Mouse (Mus musculus): ENCODE measurements around the gene Celsr1.

DNA sequence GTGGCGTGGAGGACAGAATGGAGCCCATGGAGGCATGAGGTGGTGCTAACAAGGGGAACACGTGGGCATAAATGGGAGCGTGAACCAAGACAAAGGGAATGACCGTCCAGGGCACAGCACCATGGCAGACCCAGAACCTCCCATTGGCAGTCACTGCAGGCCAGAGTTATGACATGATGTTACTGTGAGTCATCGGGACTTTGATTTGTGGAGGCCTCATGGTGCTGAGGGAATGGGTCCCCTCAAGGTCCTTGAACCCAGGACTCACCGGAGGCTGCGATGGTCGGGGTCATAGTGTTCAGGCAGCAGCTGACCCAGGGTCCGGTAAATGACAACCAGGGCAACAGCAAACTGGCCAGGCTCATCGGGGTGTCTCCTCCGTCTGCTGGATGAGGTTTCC is 111.7 kb downstream of the Celsr1 start:
- TF ChIP-seq ZC3H11A (IDR thresholded peaks at IDR 0.05; ENCODE audit: low read depth, low read length) = no peak
- TF ChIP-seq MAX (IDR thresholded peaks at IDR 0.05; ENCODE audit: low read length) = no peak
- no peak for TF ChIP-seq GABPA (IDR thresholded peaks at IDR 0.05; ENCODE audit: insufficient replicate concordance, low read depth, low read length)
- no peak for TF ChIP-seq EP300 (IDR thresholded peaks at IDR 0.05; ENCODE audit: low read length)
